Mouse (Mus musculus) Patski (cell line): ENCODE results near the gene Pde11a. TPM values are rescaled to one million over a fixed set of nuclear protein-coding genes. Genes with fewer than 3 reads are reported as not detected.

Experiments
- ATAC-seq: fragments of 100-300 bp; one replicate; pipeline ENCODE4 v1.8.0; 2021
- CTCF ChIA-PET: fragments of 350-600 bp; sonication (Branson Sonifier 250); formaldehyde crosslinking; loops from one replicate; lab custom pipeline; 2022; ENCODE audit warnings: inconsistent platforms; lab: Charles Lee
- POLR2A ChIA-PET: fragments of 350-600 bp; sonication (Branson Sonifier 250); formaldehyde crosslinking; loops from one replicate; lab custom pipeline; 2022; ENCODE audit warnings: antibody characterized with exemption, inconsistent platforms; lab: Charles Lee
- DNase-seq: peaks from one replicate; pipeline ENCODE4 v3.0.0-alpha.2; 2011; ENCODE audit warnings: low read depth, low spot score
- H3K27me3 ChIP-seq: fragments of 371-371 bp; one replicate; pipeline ENCODE4 v1.5.1; 2021
- CTCF ChIP-seq: fragments of 100-300 bp; IDR thresholded peaks from one replicate; pipeline ENCODE4 v1.5.1; 2021
- in situ Hi-C: fragments of 300-500 bp; cut with MboI; formaldehyde crosslinking; loops from 3 replicates; pipeline ENCODE4 v1.11.1; 2018; ENCODE audit warnings: low pct_unique_long_range_greater_than_20kb, mixed read lengths
- polyA plus RNA-seq: library from polyadenylated mRNA; unstranded; gene quantifications from one replicate; pipeline ENCODE4 v1.2.3, GENCODE M21; 2021

The Pde11a gene
- polyA plus RNA-seq, 1 experiment from 2014 or later = 0.04 TPM

GRCm38 (mm10) chr2:76216146-76216545 is 122.4 kb downstream of the Pde11a start:
- in situ Hi-C loops = no loop called here
- DNase-seq = no peak
- ATAC-seq = no peak
- H3K27me3 ChIP-seq = peaks cover 14% of the 10 kb centered on the region
- POLR2A ChIA-PET = no interaction called here
- CTCF ChIA-PET = interaction anchor here (1.1 to 1.8 kb wide), 2 partner anchors 9 to 16 kb away, joined by 3 to 6 read pairs; no protein-coding TSS in a partner anchor
- TF ChIP-seq CTCF = peak; percentile 69

GRCm38 (mm10) chr2:76215219-76215618 is 123.4 kb downstream of the Pde11a start:
- DNase-seq = no peak
- in situ Hi-C loops = no loop called here
- CTCF ChIA-PET = interaction anchor here (1.8 kb wide), 1 partner anchor 10 kb away, joined by 6 read pairs; no protein-coding TSS in a partner anchor
- no peak for TF ChIP-seq CTCF
- POLR2A ChIA-PET = no interaction called here
- H3K27me3 ChIP-seq = peaks cover 14% of the 10 kb centered on the region
- no peak for ATAC-seq

GRCm38 (mm10) chr2:76185126-76185525 is 153.4 kb downstream of the Pde11a start:
- ChIA-PET POLR2A (no interaction called here), CTCF (no interaction called here)
- no peak for ATAC-seq
- DNase-seq = no peak
- in situ Hi-C loops = no loop called here
- H3K27me3 ChIP-seq = peaks cover 9% of the 10 kb centered on the region
- no peak for TF ChIP-seq CTCF

- ATAC-seq = no peak
- peaks cover 5% of the 10 kb centered on the region for H3K27me3 ChIP-seq
- ChIA-PET CTCF (no interaction called here), POLR2A (interaction anchor here (0.6 kb wide), 1 partner anchor 32 kb away, joined by 3 read pairs; no protein-coding TSS in a partner anchor)
- no peak for DNase-seq
- no peak for TF ChIP-seq CTCF
- in situ Hi-C loops = no loop called here
Measured at GRCm38 (mm10) chr2:76162822-76163221, 175.8 kb downstream of the Pde11a start.

GRCm38 (mm10) chr2:76158973-76159372 is 179.6 kb downstream of the Pde11a start:
- H3K27me3 ChIP-seq = no peaks in the 10 kb centered on the region
- in situ Hi-C loops = no loop called here
- CTCF ChIA-PET = interaction anchor here (0.9 to 1.4 kb wide), 3 partner anchors 8 to 11 kb away, joined by 3 to 4 read pairs (median 3); no protein-coding TSS in a partner anchor

GRCm38 (mm10) chr2:76141136-76141535 is 197.4 kb downstream of the Pde11a start:
- in situ Hi-C loops = loop anchor here (25.0 kb wide), 1 partner anchor 471 kb away; no protein-coding TSS in a partner anchor
- ChIA-PET CTCF (interaction anchor here (1.0 kb wide), 1 partner anchor 26 kb away, joined by 4 read pairs; no protein-coding TSS in a partner anchor), POLR2A (no interaction called here)
- H3K27me3 ChIP-seq = peaks cover 16% of the 10 kb centered on the region
- ATAC-seq = no peak
- no peak for DNase-seq
- TF ChIP-seq CTCF = no peak

More at GRCm38 (mm10) chr2:76158973-76159372, 179.6 kb downstream of the Pde11a start:
- ATAC-seq (no peak), DNase-seq (no peak)
- POLR2A ChIA-PET = interaction anchor here (0.5 kb wide), 1 partner anchor 32 kb away, joined by 3 read pairs; no protein-coding TSS in a partner anchor
- no peak for TF ChIP-seq CTCF

GRCm38 (mm10) chr2:76132983-76133382 is 205.6 kb downstream of the Pde11a start:
- peaks cover 21% of the 10 kb centered on the region for H3K27me3 ChIP-seq
- ChIA-PET CTCF (interaction anchor here (1.1 kb wide), 1 partner anchor 15 kb away, joined by 3 read pairs; no protein-coding TSS in a partner anchor), POLR2A (no interaction called here)
- in situ Hi-C loops = loop anchor here (25.0 kb wide), 1 partner anchor 479 kb away; no protein-coding TSS in a partner anchor
- DNase-seq = no peak
- no peak for TF ChIP-seq CTCF
- no peak for ATAC-seq

- in situ Hi-C loops = loop anchor here (5.0 to 25.0 kb wide), 2 partner anchors 232 to 482 kb away; partner anchors contain the start of gene Cyct
- ChIA-PET CTCF (interaction anchor here (1.5 kb wide), 1 partner anchor 14 kb away, joined by 7 read pairs; no protein-coding TSS in a partner anchor), POLR2A (no interaction called here)
- no peak for TF ChIP-seq CTCF
- peaks cover 25% of the 10 kb centered on the region for H3K27me3 ChIP-seq
- DNase-seq (no peak), ATAC-seq (no peak)
Measured at GRCm38 (mm10) chr2:76129933-76130627, 208.5 kb downstream of the Pde11a start.

GRCm38 (mm10) chr2:76129058-76129437 is 209.5 kb downstream of the Pde11a start:
- POLR2A ChIA-PET = no interaction called here
- peaks cover 25% of the 10 kb centered on the region for H3K27me3 ChIP-seq
- no peak for ATAC-seq
- CTCF ChIA-PET = interaction anchor here (1.3 to 1.5 kb wide), 2 partner anchors 13 to 35 kb away, joined by 4 to 7 read pairs; no protein-coding TSS in a partner anchor
- TF ChIP-seq CTCF = no peak
- no peak for DNase-seq
- in situ Hi-C loops = loop anchor here (5.0 to 25.0 kb wide), 2 partner anchors 233 to 483 kb away; partner anchors contain the start of gene Cyct

GRCm38 (mm10) chr2:76128105-76129057 is 210.2 kb downstream of the Pde11a start:
- peak; percentile 56 for TF ChIP-seq CTCF
- peaks cover 25% of the 10 kb centered on the region for H3K27me3 ChIP-seq
- in situ Hi-C loops = loop anchor here (5.0 to 25.0 kb wide), 2 partner anchors 234 to 484 kb away; partner anchors contain the start of gene Cyct
- POLR2A ChIA-PET = no interaction called here
- DNase-seq (no peak), ATAC-seq (no peak)
- CTCF ChIA-PET = interaction anchor here (1.3 to 1.5 kb wide), 2 partner anchors 12 to 34 kb away, joined by 4 to 7 read pairs; no protein-coding TSS in a partner anchor
